Mouse (Mus musculus) left cerebral cortex, adult 6 months (tissue): ENCODE results near the gene Pou4f2. TPM values are rescaled to one million over a fixed set of nuclear protein-coding genes. Genes with fewer than 3 reads are reported as not detected.

ENCODE experiments used
- long read RNA-seq, 2 experiments: library from polyadenylated mRNA; unstranded; transcript quantifications; one replicate each; pipeline ENCODE4 v2.0.0; 2019 to 2020
- polyA plus RNA-seq: library from polyadenylated mRNA; unstranded; fragments of <200 nt; fragmentation: Nextera tagmentation; gene quantifications from 2 replicates; pipeline ENCODE4 v1.2.3, GENCODE M21; 2021

Pou4f2 gene
- not detected in 2 replicates for polyA plus RNA-seq
- long read RNA-seq, experiment 1: 0 reads
- long read RNA-seq, experiment 2: 0 reads

GRCm38 (mm10) chr8:78436071-78436651 is at the start of gene Pou4f2:
Gene Pou4f2 (minus strand): TSS chr8:78436645.

Other genes with a start within 250 kb of the Pou4f2 start
- 0.26 and 1.0 TPM in 2 replicates for gene Ttc29, start 223.3 kb downstream of the Pou4f2 start, polyA plus RNA-seq
- gene Rbmxl1, start 72.3 kb upstream of the Pou4f2 start, polyA plus RNA-seq: 49.8 and 55.8 TPM in 2 replicates
- 1.4 and 3.2 TPM in 2 replicates for gene Slc10a7, start 72.7 kb upstream of the Pou4f2 start, polyA plus RNA-seq